Mouse (Mus musculus) gastrocnemius, adult 8-10 months (tissue): ENCODE results near the gene Dlg2. TPM values are rescaled to one million over a fixed set of nuclear protein-coding genes. Genes with fewer than 3 reads are reported as not detected.

Experiments
- DNase-seq, 2 experiments: peaks; one replicate each; pipeline ENCODE4 v3.0.0; 2022; ENCODE audit warnings: low spot score in 2 of 2
- total RNA-seq, 4 experiments: library from RNA; stranded (reverse); gene quantifications; 2 replicates each; pipeline ENCODE4 v1.2.4; 2022

Gene Dlg2
- total RNA-seq, 4 experiments from 2014 or later, result 0.21 to 0.94 (median 0.48) TPM

- DNase-seq, result no peak
These were observed 966.2 kb downstream of the Dlg2 start for GRCm38 (mm10) chr7:91442447-91443376.

- no peak for DNase-seq
These were observed 966.9 kb downstream of the Dlg2 start for GRCm38 (mm10) chr7:91443377-91443714.

GRCm38 (mm10) chr7:91443913-91444312 is 967.4 kb downstream of the Dlg2 start:
- DNase-seq, result no peak

GRCm38 (mm10) chr7:91444728-91445127 is 968.3 kb downstream of the Dlg2 start:
- no peak for DNase-seq

- no peak for DNase-seq
These were observed 980.3 kb downstream of the Dlg2 start for GRCm38 (mm10) chr7:91456796-91457195.

- no peak for DNase-seq
These were observed 980.7 kb downstream of the Dlg2 start for GRCm38 (mm10) chr7:91457207-91457606.

- DNase-seq, result no peak
These were observed 984.9 kb downstream of the Dlg2 start for GRCm38 (mm10) chr7:91461352-91461751.

GRCm38 (mm10) chr7:91463256-91463655 is 986.8 kb downstream of the Dlg2 start:
- DNase-seq, result no peak

GRCm38 (mm10) chr7:91467061-91467460 is 990.6 kb downstream of the Dlg2 start:
- DNase-seq, result no peak

GRCm38 (mm10) chr7:91479145-91479544 is 1002.7 kb downstream of the Dlg2 start:
- no peak for DNase-seq

- no peak for DNase-seq
These were observed 1005.2 kb downstream of the Dlg2 start for GRCm38 (mm10) chr7:91481574-91482197.

- DNase-seq, result no peak
These were observed 1016.8 kb downstream of the Dlg2 start for GRCm38 (mm10) chr7:91493234-91493633.

- no peak for DNase-seq
These were observed 1019.1 kb downstream of the Dlg2 start for GRCm38 (mm10) chr7:91495526-91495925.

- DNase-seq, result no peak
These were observed 1034.6 kb downstream of the Dlg2 start for GRCm38 (mm10) chr7:91511119-91511518.

GRCm38 (mm10) chr7:91514445-91514844 is 1038.0 kb downstream of the Dlg2 start:
- DNase-seq, result no peak

- no peak for DNase-seq
These were observed 1039.8 kb downstream of the Dlg2 start for GRCm38 (mm10) chr7:91516225-91516624.

GRCm38 (mm10) chr7:91525859-91526258 is 1049.4 kb downstream of the Dlg2 start:
- no peak for DNase-seq

GRCm38 (mm10) chr7:91542597-91543285 is 1066.3 kb downstream of the Dlg2 start:
- no peak for DNase-seq

GRCm38 (mm10) chr7:91543286-91543650 is 1066.8 kb downstream of the Dlg2 start:
- no peak for DNase-seq

GRCm38 (mm10) chr7:91544600-91544999 is 1068.1 kb downstream of the Dlg2 start:
- DNase-seq, result no peak

GRCm38 (mm10) chr7:91548796-91549195 is 1072.3 kb downstream of the Dlg2 start:
- no peak for DNase-seq

GRCm38 (mm10) chr7:91557582-91557981 is 1081.1 kb downstream of the Dlg2 start:
- DNase-seq, result no peak
